Mouse (Mus musculus) embryonic fibroblast, embryonic 13.5 days (primary cell): ENCODE results near the gene Acer3. TPM values are rescaled to one million over a fixed set of nuclear protein-coding genes. Genes with fewer than 3 reads are reported as not detected.
A peak's percentile ranks its signal among the peaks of the same experiment; 100 is the strongest.

Experiments used
- H3K27ac ChIP-seq: 2 replicates; pipeline ENCODE4 v1.5.1; 2012; ENCODE audit warnings: low read length, control low read depth, inconsistent platforms; ENCODE audit not compliant: insufficient read depth
- H3K4me1 ChIP-seq: 2 replicates; pipeline ENCODE4 v1.6.1; 2011; ENCODE audit warnings: low read length; ENCODE audit not compliant: control insufficient read depth, insufficient read depth
- H3K4me3 ChIP-seq: 2 replicates; pipeline ENCODE4 v1.5.1; 2011; ENCODE audit warnings: mild to moderate bottlenecking, control low read depth, low read length; ENCODE audit not compliant: insufficient read depth
- CTCF ChIP-seq: IDR thresholded peaks from 2 replicates; pipeline ENCODE4 v1.5.1; 2011; ENCODE audit warnings: mild to moderate bottlenecking, control low read depth, low read length, moderate library complexity, borderline replicate concordance; ENCODE audit not compliant: insufficient read depth
- POLR2A ChIP-seq: IDR thresholded peaks from 2 replicates; pipeline ENCODE4 v1.6.1; 2011; ENCODE audit warnings: low read depth, mild to moderate bottlenecking, control low read depth, low read length, moderate library complexity
- polyA plus RNA-seq: library from polyadenylated mRNA; stranded (reverse); fragments of >200 nt; gene quantifications from 2 replicates; pipeline ENCODE4 v1.2.4, GENCODE M21; 2011; ENCODE audit warnings: low read depth; ENCODE audit not compliant: missing spikeins, insufficient read length

Gene Acer3
- polyA plus RNA-seq, 1 experiment = 40.3 TPM

GRCm38 (mm10) chr7:98354160-98354920, 33.3 kb upstream of the Acer3 start:
- Histone ChIP-seq H3K27ac (no peak overlapping the region), H3K4me1 (peaks cover 17% of the 10 kb centered on the region), H3K4me3 (no peak overlapping the region)
- TF ChIP-seq POLR2A (no peak), CTCF (no peak)

GRCm38 (mm10) chr7:98353616-98354015, 32.6 kb upstream of the Acer3 start:
- TF ChIP-seq POLR2A (no peak), CTCF (no peak)
- H3K4me3 ChIP-seq = no peak overlapping the region
- H3K4me1 ChIP-seq = peaks cover 17% of the 10 kb centered on the region
- H3K27ac ChIP-seq = no peak overlapping the region

- Histone ChIP-seq H3K4me3 (no peak overlapping the region), H3K4me1 (peaks cover 14% of the 10 kb centered on the region), H3K27ac (no peak overlapping the region)
- TF ChIP-seq CTCF (no peak), POLR2A (no peak)
Observed at GRCm38 (mm10) chr7:98351523-98351922, 30.5 kb upstream of the Acer3 start.

- H3K4me3 ChIP-seq = no peak overlapping the region
- no peak overlapping the region for H3K27ac ChIP-seq
- 0 out of 2 replicates have a peak, but pooled peaks cover under 1% of the 10 kb centered on the region for H3K4me1 ChIP-seq
- TF ChIP-seq CTCF (no peak), POLR2A (no peak)
Observed at GRCm38 (mm10) chr7:98349821-98350220, 28.8 kb upstream of the Acer3 start.

- TF ChIP-seq POLR2A = no peak; the same call in 1 of the 2 replicates
- peak; percentile 97 for TF ChIP-seq CTCF
- Histone ChIP-seq H3K4me1 (no peaks in the 10 kb centered on the region), H3K27ac (no peak overlapping the region), H3K4me3 (no peak overlapping the region)
Observed at GRCm38 (mm10) chr7:98349096-98349495, 28.1 kb upstream of the Acer3 start.

GRCm38 (mm10) chr7:98348043-98348442, 27.0 kb upstream of the Acer3 start:
- no peak overlapping the region for H3K4me3 ChIP-seq
- TF ChIP-seq POLR2A (no peak), CTCF (peak; percentile 87)
- H3K4me1 ChIP-seq = no peaks in the 10 kb centered on the region
- H3K27ac ChIP-seq = no peak overlapping the region

- no peaks in the 10 kb centered on the region for H3K4me1 ChIP-seq
- no peak overlapping the region for H3K27ac ChIP-seq
- no peak overlapping the region for H3K4me3 ChIP-seq
- TF ChIP-seq CTCF (no peak), POLR2A (no peak)
Observed at GRCm38 (mm10) chr7:98347471-98347870, 26.5 kb upstream of the Acer3 start.

- Histone ChIP-seq H3K4me3 (no peak overlapping the region), H3K4me1 (no peaks in the 10 kb centered on the region), H3K27ac (no peak overlapping the region)
- TF ChIP-seq CTCF = no peak
- no peak for TF ChIP-seq POLR2A
Observed at GRCm38 (mm10) chr7:98345036-98345435, 24.0 kb upstream of the Acer3 start.

GRCm38 (mm10) chr7:98344361-98344760, 23.4 kb upstream of the Acer3 start:
- Histone ChIP-seq H3K27ac (no peak overlapping the region), H3K4me3 (no peak overlapping the region), H3K4me1 (no peaks in the 10 kb centered on the region)
- TF ChIP-seq CTCF (peak; percentile 44), POLR2A (no peak)

GRCm38 (mm10) chr7:98342249-98342648, 21.2 kb upstream of the Acer3 start:
- TF ChIP-seq POLR2A = no peak
- TF ChIP-seq CTCF = no peak
- no peak overlapping the region for H3K27ac ChIP-seq
- H3K4me3 ChIP-seq = no peak overlapping the region
- no peaks in the 10 kb centered on the region for H3K4me1 ChIP-seq
